Mouse (Mus musculus): ENCODE data around the gene Map1b. TPM values are rescaled to one million over a fixed set of nuclear protein-coding genes. Genes with fewer than 3 reads are reported as not detected.

Gene Map1b
- total RNA-seq, 2 experiments from 2014 or later = 58.6 to 87.4 TPM

Other genes starting within 250 kb of the Map1b start
- gene Ptcd2, start 171.8 kb downstream of the Map1b start, total RNA-seq (2021) = 10 to 100 TPM; 33.8 to 43.0 TPM
- 10 to 100 TPM; 51.6 to 56.7 TPM for gene Mrps27, start 171.8 kb downstream of the Map1b start, total RNA-seq (2021)